Mouse (Mus musculus) heart, adult 11 months (tissue): ENCODE data around the gene Ssh1.

ENCODE experiments used
- DNase-seq: peaks from one replicate; pipeline ENCODE4 v3.0.0; 2022

Gene Ssh1

GRCm38 (mm10) chr5:113993487-113994465, at the start of gene Ssh1:
Gene Ssh1, minus strand, starts transcription at chr5:113993894.
- DNase-seq = peak; percentile 99

GRCm38 (mm10) chr5:114041327-114041930, 47.7 kb upstream of the Ssh1 start:
- DNase-seq = no peak

GRCm38 (mm10) chr5:114040911-114041310, 47.2 kb upstream of the Ssh1 start:
- no peak for DNase-seq

GRCm38 (mm10) chr5:114040508-114040907, 46.8 kb upstream of the Ssh1 start:
- no peak for DNase-seq

GRCm38 (mm10) chr5:114035111-114035510, 41.4 kb upstream of the Ssh1 start:
- DNase-seq = no peak

- DNase-seq = no peak
These were observed 40.7 kb upstream of the Ssh1 start for GRCm38 (mm10) chr5:114034393-114034792.

- DNase-seq = no peak
These were observed 38.6 kb upstream of the Ssh1 start for GRCm38 (mm10) chr5:114032161-114032763.

- DNase-seq = no peak
These were observed 37.0 kb upstream of the Ssh1 start for GRCm38 (mm10) chr5:114030652-114031051.

GRCm38 (mm10) chr5:114028111-114028510, 34.4 kb upstream of the Ssh1 start:
- no peak for DNase-seq

GRCm38 (mm10) chr5:114027217-114027944, 33.7 kb upstream of the Ssh1 start:
- no peak for DNase-seq

- DNase-seq = no peak
These were observed 31.2 kb upstream of the Ssh1 start for GRCm38 (mm10) chr5:114024885-114025284.

GRCm38 (mm10) chr5:114024390-114024789, 30.7 kb upstream of the Ssh1 start:
- no peak for DNase-seq

- no peak for DNase-seq
These were observed 21.4 kb upstream of the Ssh1 start for GRCm38 (mm10) chr5:114015121-114015520.

GRCm38 (mm10) chr5:114009049-114009448, 15.4 kb upstream of the Ssh1 start:
- no peak for DNase-seq

- no peak for DNase-seq
These were observed 14.2 kb upstream of the Ssh1 start for GRCm38 (mm10) chr5:114007753-114008453.

GRCm38 (mm10) chr5:114006974-114007373, 13.3 kb upstream of the Ssh1 start:
- no peak for DNase-seq

GRCm38 (mm10) chr5:114005100-114005499, 11.4 kb upstream of the Ssh1 start:
- no peak for DNase-seq

GRCm38 (mm10) chr5:114004573-114004972, 10.9 kb upstream of the Ssh1 start:
- no peak for DNase-seq

- no peak for DNase-seq
These were observed 9.8 kb upstream of the Ssh1 start, which contains the start of gene Dao for GRCm38 (mm10) chr5:114003542-114003941. Gene Dao, plus strand, starts transcription at chr5:114003703.

- DNase-seq = peak; percentile 93
These were observed 5.7 kb upstream of the Ssh1 start for GRCm38 (mm10) chr5:113999382-113999781.

- DNase-seq = peak; percentile 90
These were observed 2.8 kb upstream of the Ssh1 start for GRCm38 (mm10) chr5:113996458-113996857.

GRCm38 (mm10) chr5:113993031-113993486, 635 bp downstream of the Ssh1 start:
- peak; percentile 97 for DNase-seq
